8 mouse cellular contexts compared by ENCODE assay signal in the genomic region with DNA sequence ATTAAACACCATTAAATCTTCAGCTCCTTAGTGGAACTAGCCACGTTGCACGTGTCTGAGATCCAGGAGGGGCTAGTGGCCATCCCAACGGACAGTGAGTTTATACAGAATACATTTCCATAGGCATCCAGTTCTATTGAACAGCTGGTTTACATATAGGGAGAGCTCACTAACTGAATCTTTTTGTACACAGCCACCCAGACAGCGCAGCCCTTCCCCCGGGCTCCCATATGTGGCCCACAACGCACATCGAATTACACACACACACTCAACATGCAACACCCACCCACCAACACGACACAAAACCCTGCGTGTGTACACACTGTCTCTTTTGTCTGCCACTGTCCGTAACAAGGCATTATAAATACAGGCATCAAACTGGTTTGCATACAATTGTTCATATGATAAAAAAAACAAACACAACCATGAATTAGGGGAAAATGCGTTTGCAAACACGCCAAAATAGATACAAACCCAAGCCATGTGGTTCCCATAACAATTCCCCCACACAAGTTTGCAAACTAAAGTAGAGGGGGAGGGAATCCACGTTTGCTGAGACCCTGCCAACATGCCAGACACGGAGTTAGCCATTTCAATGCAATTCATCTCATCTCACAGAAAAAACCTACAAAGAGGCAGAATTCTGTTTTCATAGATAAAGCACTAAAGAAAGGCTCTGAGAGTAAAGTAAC. TPM values are rescaled to one million over a fixed set of nuclear protein-coding genes. Genes with fewer than 3 reads are reported as not detected.
DNase-seq lines count a peak whose midpoint lies in the region; ATAC-seq lines count a peak whose summit lies in the region.

No protein-coding gene starts in this region.

- H3K9ac ChIP-seq in neural tube, embryonic 11.5 days (ENCODE audit: low read length) = peak overlapping the region; percentile 58
- no peak overlapping the region for H3K9ac ChIP-seq in liver, embryonic 16.5 days (ENCODE audit: low read depth, low read length)

- 58% methylated on average over 14 of the region's 14 CpGs for WGBS in neural tube, embryonic 11.5 days
- WGBS in liver, embryonic 16.5 days (ENCODE audit: insufficient replicate concordance) = 56% methylated on average over 14 of the region's 14 CpGs

- no peaks in the 10 kb centered on the region for H3K27me3 ChIP-seq in neural tube, embryonic 11.5 days (ENCODE audit: control insufficient read depth, insufficient read depth, low read length)
- peaks cover 10% of the 10 kb centered on the region for H3K27me3 ChIP-seq in liver, embryonic 16.5 days (ENCODE audit: control insufficient read depth, insufficient read depth, low read depth, low read length)

- ATAC-seq in neural tube, embryonic 11.5 days (ENCODE audit: insufficient read depth, low FRiP score, low TSS enrichment) = no peak
- no peak for ATAC-seq in liver, embryonic 16.5 days (ENCODE audit: low read depth)
- no peak for ATAC-seq in erythroid progenitor cell, adult 5-6 weeks (replicated peaks; ENCODE audit: low FRiP score, poor library complexity, severe bottlenecking)

- no peak overlapping the region for H3K4me3 ChIP-seq in neural tube, embryonic 11.5 days (ENCODE audit: low read depth, low read length)
- no peak overlapping the region for H3K4me3 ChIP-seq in liver, embryonic 16.5 days (ENCODE audit: low read depth, low read length)

- H3K9me3 ChIP-seq in neural tube, embryonic 11.5 days (ENCODE audit: control insufficient read depth, low read length) = no peaks in the 10 kb centered on the region
- no peaks in the 10 kb centered on the region for H3K9me3 ChIP-seq in liver, embryonic 16.5 days (replicated peaks; ENCODE audit: control insufficient read depth, low read length)

- DNase-seq in embryo, embryonic 11 days = peak; percentile 16
- DNase-seq in embryo, embryonic 9.5 days (ENCODE audit: extremely low spot score) = no peak
- no peak for DNase-seq in neural tube, embryonic 11.5 days (ENCODE audit: low spot score)
- no peak for DNase-seq in neural tube, embryonic 10.5 days (ENCODE audit: extremely low spot score, low spot score)
- DNase-seq in Muller cell, postnatal 12 days (ENCODE audit: inconsistent ontology term) = no peak
- no peak for DNase-seq in urinary bladder, postnatal 4 days (ENCODE audit: low spot score in 2 of 2)

- peaks cover 11% of the 10 kb centered on the region; the same call in 1 of the 2 replicates for H3K4me1 ChIP-seq in neural tube, embryonic 11.5 days (ENCODE audit: control insufficient read depth, insufficient read depth, low read length)
- H3K4me1 ChIP-seq in liver, embryonic 16.5 days (ENCODE audit: control insufficient read depth, low read depth, low read length) = peaks cover 13% of the 10 kb centered on the region

- H3K4me2 ChIP-seq in neural tube, embryonic 11.5 days (ENCODE audit: low read depth) = peak overlapping the region; percentile 65
- 0 out of 2 replicates have a peak overlapping the region, but pooled peaks have one; percentile 35 for H3K4me2 ChIP-seq in liver, embryonic 16.5 days (ENCODE audit: low read depth, low read length)

- no peaks in the 10 kb centered on the region; the same call in 1 of the 2 replicates for H3K36me3 ChIP-seq in neural tube, embryonic 11.5 days (ENCODE audit: control insufficient read depth, insufficient read depth, low read length)
- no peaks in the 10 kb centered on the region for H3K36me3 ChIP-seq in liver, embryonic 16.5 days (ENCODE audit: control insufficient read depth, insufficient read depth)

- no peak overlapping the region for H3K27ac ChIP-seq in neural tube, embryonic 11.5 days (ENCODE audit: low read depth, low read length)
- H3K27ac ChIP-seq in liver, embryonic 16.5 days (ENCODE audit: low read length) = no peak overlapping the region

RNA-seq across cellular contexts. Expression of a gene that starts 3.0 kb away (rescaled TPM):
- 17.9 and 18.6 TPM in 2 replicates for polyA plus RNA-seq in neural tube, embryonic 11.5 days (2014; fragmentation: Nextera tagmentation; extraction: Ambion mirVana)
- polyA plus RNA-seq in liver, embryonic 16.5 days (2015; fragmentation: Nextera tagmentation; extraction: Ambion mirVana) = 13.2 and 13.8 TPM in 2 replicates
- 26.7 and 30.2 TPM in 2 replicates for total RNA-seq in erythroid progenitor cell, adult 5-6 weeks (2015; ENCODE audit: low replicate concordance)
- total RNA-seq in erythroid progenitor cell, adult 5-6 weeks (2017; ENCODE audit: low replicate concordance) = 14.4 and 14.5 TPM in 2 replicates

RNA-seq across cellular contexts. Expression of a gene that starts 15.8 kb away (rescaled TPM):
- polyA plus RNA-seq in neural tube, embryonic 11.5 days (2014; fragmentation: Nextera tagmentation; extraction: Ambion mirVana) = 41.1 and 42.7 TPM in 2 replicates
- polyA plus RNA-seq in liver, embryonic 16.5 days (2015; fragmentation: Nextera tagmentation; extraction: Ambion mirVana) = 16.9 and 20.4 TPM in 2 replicates
- total RNA-seq in erythroid progenitor cell, adult 5-6 weeks (2015; ENCODE audit: low replicate concordance) = 11.9 and 36.9 TPM in 2 replicates
- total RNA-seq in erythroid progenitor cell, adult 5-6 weeks (2017; ENCODE audit: low replicate concordance) = 6.4 and 9.9 TPM in 2 replicates

RNA-seq across cellular contexts. Expression of a gene that starts 22.8 kb away (rescaled TPM):
- not detected in 2 replicates for polyA plus RNA-seq in neural tube, embryonic 11.5 days (2014; fragmentation: Nextera tagmentation; extraction: Ambion mirVana)
- polyA plus RNA-seq in liver, embryonic 16.5 days (2015; fragmentation: Nextera tagmentation; extraction: Ambion mirVana) = 0.04 TPM in 1 of 2 replicates, not detected in the other
- total RNA-seq in erythroid progenitor cell, adult 5-6 weeks (2015; ENCODE audit: low replicate concordance) = not detected in 2 replicates
- not detected in 2 replicates for total RNA-seq in erythroid progenitor cell, adult 5-6 weeks (2017; ENCODE audit: low replicate concordance)

RNA-seq across cellular contexts. Expression of a gene that starts 39.0 kb away (rescaled TPM):
- 61.7 and 64.5 TPM in 2 replicates for polyA plus RNA-seq in neural tube, embryonic 11.5 days (2014; fragmentation: Nextera tagmentation; extraction: Ambion mirVana)
- 26.7 and 28.5 TPM in 2 replicates for polyA plus RNA-seq in liver, embryonic 16.5 days (2015; fragmentation: Nextera tagmentation; extraction: Ambion mirVana)
- 46.1 and 52.6 TPM in 2 replicates for total RNA-seq in erythroid progenitor cell, adult 5-6 weeks (2015; ENCODE audit: low replicate concordance)
- total RNA-seq in erythroid progenitor cell, adult 5-6 weeks (2017; ENCODE audit: low replicate concordance) = 36.9 and 43.5 TPM in 2 replicates

RNA-seq across cellular contexts. Expression of a gene that starts 50.7 kb away (rescaled TPM):
- 18.8 and 20.0 TPM in 2 replicates for polyA plus RNA-seq in neural tube, embryonic 11.5 days (2014; fragmentation: Nextera tagmentation; extraction: Ambion mirVana)
- 3.0 and 3.2 TPM in 2 replicates for polyA plus RNA-seq in liver, embryonic 16.5 days (2015; fragmentation: Nextera tagmentation; extraction: Ambion mirVana)
- 14.3 and 22.0 TPM in 2 replicates for total RNA-seq in erythroid progenitor cell, adult 5-6 weeks (2015; ENCODE audit: low replicate concordance)
- 9.8 and 16.8 TPM in 2 replicates for total RNA-seq in erythroid progenitor cell, adult 5-6 weeks (2017; ENCODE audit: low replicate concordance)
